Mouse (Mus musculus) limb, embryonic 15.5 days (tissue): ENCODE results near the gene Gpx6. TPM values are rescaled to one million over a fixed set of nuclear protein-coding genes. Genes with fewer than 3 reads are reported as not detected.

ENCODE experiments used
- ATAC-seq: fragments of 200-750 bp; cut with Nextera tagmentation; 2 replicates; pipeline ENCODE4 v1.8.0; 2017; ENCODE audit warnings: low read depth, moderate TSS enrichment; ENCODE audit not compliant: insufficient number of reproducible peaks, low FRiP score, low TSS enrichment
- H3K27ac ChIP-seq: fragments of 300-500 bp; sonication (generic); 2 replicates; pipeline ENCODE4 v1.5.1; 2015; ENCODE audit warnings: moderate library complexity, mild to moderate bottlenecking, inconsistent platforms
- H3K27me3 ChIP-seq: fragments of 300-500 bp; sonication (generic); 2 replicates; pipeline ENCODE4 v1.6.1; 2015; ENCODE audit warnings: inconsistent platforms
- H3K36me3 ChIP-seq: fragments of 300-500 bp; sonication (generic); 2 replicates; pipeline ENCODE4 v1.6.1; 2015; ENCODE audit warnings: inconsistent platforms
- H3K4me1 ChIP-seq: fragments of 300-500 bp; sonication (generic); 2 replicates; pipeline ENCODE4 v1.6.1; 2015; ENCODE audit warnings: inconsistent platforms
- H3K4me2 ChIP-seq: fragments of 300-500 bp; sonication (generic); 2 replicates; pipeline ENCODE4 v1.6.1; 2015; ENCODE audit warnings: mild to moderate bottlenecking, inconsistent platforms
- H3K4me3 ChIP-seq: fragments of 300-500 bp; sonication (generic); 2 replicates; pipeline ENCODE4 v1.5.1; 2015; ENCODE audit warnings: mild to moderate bottlenecking, inconsistent platforms
- H3K9ac ChIP-seq: fragments of 300-500 bp; sonication (generic); 2 replicates; pipeline ENCODE4 v1.6.1; 2015; ENCODE audit warnings: inconsistent platforms
- H3K9me3 ChIP-seq: fragments of 300-500 bp; sonication (generic); 2 replicates; pipeline ENCODE4 v1.6.1; 2016; ENCODE audit warnings: inconsistent platforms
- WGBS: fragments of 180-500 bp; shearing (Covaris S2); methylation state at CpG from one replicate; pipeline ENCODE4 v1.1.7; 2015; 5-methylcytosine and 5-hydroxymethylcytosine counted together
- polyA plus RNA-seq: library from polyadenylated mRNA; unstranded; fragments of >200 nt; fragmentation: Nextera tagmentation; extraction: Ambion mirVana; gene quantifications from 2 replicates; pipeline ENCODE4 v1.2.1, GENCODE M21; 2015

Gene Gpx6
- polyA plus RNA-seq = 0.23 TPM in 1 of 2 replicates, not detected in the other

DNA sequence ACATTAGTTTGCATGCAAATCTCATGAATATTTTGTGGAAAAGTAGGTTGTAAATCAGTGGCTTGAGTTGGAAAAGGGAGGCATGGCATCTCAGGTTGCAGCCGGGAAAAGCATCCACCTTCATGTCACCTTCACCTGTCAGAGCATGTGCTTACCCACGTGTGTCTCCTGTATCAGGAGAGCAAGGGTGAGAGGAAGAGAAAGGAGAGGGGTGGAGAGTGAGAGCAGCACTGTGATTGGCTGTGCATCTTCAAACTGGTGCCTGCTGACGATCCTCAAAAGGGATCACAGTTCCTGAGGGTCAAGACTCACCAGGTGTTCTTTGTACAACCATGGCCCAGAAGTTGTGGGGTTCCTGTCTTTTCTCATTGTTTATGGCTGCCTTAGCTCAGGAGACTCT lies at the start of gene Gpx6:
Gene Gpx6, plus strand, starts transcription at position 200 of the 400 bp plus-strand sequence.
- Histone ChIP-seq H3K9ac (no peak within 1 kb of the TSS), H3K9me3 (no peaks in the 10 kb centered on the region), H3K4me1 (no peaks in the 10 kb centered on the region), H3K27ac (no peak within 1 kb of the TSS), H3K36me3 (no peaks in the 10 kb centered on the region), H3K4me2 (no peak within 1 kb of the TSS), H3K4me3 (no peak within 1 kb of the TSS), H3K27me3 (no peaks in the 10 kb centered on the region)
- no peak for ATAC-seq
- WGBS = 19% methylated on average over 3 of the region's 3 CpGs

DNA sequence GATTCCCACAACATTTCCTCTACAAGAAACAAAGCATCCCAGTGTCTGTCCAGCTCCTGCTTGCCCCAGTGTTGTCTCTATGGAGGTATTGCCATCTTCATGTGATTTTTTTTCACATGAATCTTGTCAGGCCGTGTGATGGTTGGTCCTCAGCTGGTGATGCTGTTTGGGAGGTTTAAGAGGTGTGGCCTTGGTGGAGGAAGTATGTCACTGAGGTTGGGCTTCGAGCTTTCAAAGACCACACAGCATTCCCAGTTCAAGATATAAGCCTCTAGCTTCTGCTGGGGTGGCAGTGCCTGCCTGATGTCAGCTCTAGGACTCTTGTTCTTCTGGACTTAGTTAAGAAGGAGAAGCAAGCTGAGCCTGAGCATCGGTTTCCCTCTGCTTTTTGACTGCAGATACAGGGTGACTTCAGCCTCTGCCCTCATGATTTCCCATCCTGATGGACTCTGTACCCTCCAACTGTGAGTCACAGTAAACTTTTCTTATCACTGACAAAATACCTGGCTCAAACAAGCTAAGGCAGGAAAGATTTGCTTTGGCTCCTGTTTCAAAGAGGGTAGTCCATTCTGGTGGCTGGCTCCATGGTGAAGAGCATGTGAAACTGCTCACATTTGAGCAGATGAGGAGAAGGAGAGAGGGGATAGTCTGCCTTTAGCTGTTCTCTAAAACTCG lies 49.0 kb upstream of the Gpx6 start:
- 61% methylated on average over 4 of the region's 4 CpGs for WGBS
- Histone ChIP-seq H3K27ac (no peak overlapping the region), H3K36me3 (no peaks in the 10 kb centered on the region), H3K4me2 (no peak overlapping the region), H3K9ac (no peak overlapping the region), H3K9me3 (no peaks in the 10 kb centered on the region), H3K4me1 (peaks cover 6% of the 10 kb centered on the region; the same call in 1 of the 2 replicates), H3K4me3 (no peak overlapping the region), H3K27me3 (0 out of 2 replicates have a peak, but pooled peaks cover 12% of the 10 kb centered on the region)
- no peak for ATAC-seq

DNA sequence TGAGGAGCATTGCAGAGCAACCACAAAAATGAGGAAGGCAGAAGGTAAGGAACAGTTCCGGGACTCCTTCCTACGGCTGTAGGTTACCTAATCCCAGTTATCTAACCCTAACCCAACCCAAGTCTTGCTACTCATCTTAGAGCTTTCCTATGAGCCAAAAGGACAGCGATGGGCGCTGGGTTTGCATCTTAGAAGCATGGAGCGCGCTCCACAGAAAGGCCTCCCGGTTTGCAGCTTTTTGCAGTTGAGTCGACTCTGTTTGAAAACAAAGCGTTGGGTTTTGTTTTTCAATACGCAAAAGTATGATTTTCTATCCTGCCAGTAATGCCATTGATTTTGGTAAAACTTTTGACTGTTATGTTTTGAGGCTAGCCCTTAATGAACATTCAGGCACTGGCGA lies 48.0 kb upstream of the Gpx6 start:
- no peak for ATAC-seq

DNA sequence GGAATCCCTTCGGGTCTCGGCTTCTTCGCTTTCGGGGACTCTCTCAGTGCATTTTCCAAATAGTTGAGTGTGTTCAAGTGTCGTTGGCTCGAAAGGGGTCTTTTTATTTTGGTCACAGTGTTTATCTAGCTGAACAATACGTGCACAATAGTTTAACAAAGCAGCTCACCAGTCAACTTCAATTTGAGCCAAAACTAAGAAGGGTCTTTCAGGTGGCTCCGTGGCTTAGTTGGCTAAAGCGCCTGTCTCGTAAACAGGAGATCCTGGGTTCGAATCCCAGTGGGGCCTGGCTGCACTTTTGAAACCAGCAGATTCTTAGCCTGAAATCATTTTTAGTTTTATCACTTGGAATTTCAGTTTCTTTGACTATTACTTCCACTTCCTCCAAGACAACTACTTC lies 47.6 kb upstream of the Gpx6 start:
- Histone ChIP-seq H3K4me1 (peaks cover under 1% of the 10 kb centered on the region; the same call in 1 of the 2 replicates), H3K27me3 (0 out of 2 replicates have a peak, but pooled peaks cover 12% of the 10 kb centered on the region), H3K9me3 (no peaks in the 10 kb centered on the region), H3K36me3 (no peaks in the 10 kb centered on the region), H3K4me2 (peak overlapping the region; percentile 29), H3K9ac (no peak overlapping the region), H3K4me3 (peak overlapping the region; percentile 31), H3K27ac (no peak overlapping the region)
- no peak for ATAC-seq
- 3% methylated on average over 11 of the region's 11 CpGs for WGBS

More for the DNA sequence above, 48.0 kb upstream of the Gpx6 start:
- Histone ChIP-seq H3K4me1 (peaks cover 5% of the 10 kb centered on the region; the same call in 1 of the 2 replicates), H3K9ac (no peak overlapping the region), H3K4me3 (peak overlapping the region; percentile 31), H3K9me3 (no peaks in the 10 kb centered on the region), H3K36me3 (no peaks in the 10 kb centered on the region), H3K27me3 (0 out of 2 replicates have a peak, but pooled peaks cover 12% of the 10 kb centered on the region), H3K27ac (no peak overlapping the region), H3K4me2 (peak overlapping the region; percentile 29)
- WGBS = 4% methylated on average over 11 of the region's 11 CpGs

DNA sequence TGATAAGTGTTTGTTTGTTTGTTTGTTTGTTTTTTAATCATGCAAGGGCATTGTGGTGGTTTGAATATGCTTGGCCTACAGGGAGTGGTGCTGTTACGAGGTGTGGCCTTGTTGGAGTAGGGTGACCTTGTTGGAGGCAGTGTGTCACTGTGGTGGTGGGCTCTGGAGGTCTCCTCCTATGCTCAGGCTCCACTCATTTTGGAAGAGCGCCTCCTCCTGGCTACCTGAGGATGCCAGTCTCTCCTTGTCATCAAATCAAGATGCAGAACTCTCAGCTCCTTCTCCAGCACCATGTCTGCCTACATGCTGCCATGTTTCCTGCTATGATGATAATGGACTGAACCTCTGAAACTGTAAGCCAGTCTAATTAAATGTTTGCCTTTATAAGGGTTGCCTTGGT lies 46.2 kb upstream of the Gpx6 start:
- 57% methylated on average over 2 of the region's 2 CpGs for WGBS
- H3K27me3 ChIP-seq = 0 out of 2 replicates have a peak, but pooled peaks cover 9% of the 10 kb centered on the region
- no peak for ATAC-seq
- no peak overlapping the region for H3K4me3 ChIP-seq
- H3K27ac ChIP-seq = no peak overlapping the region
- no peaks in the 10 kb centered on the region for H3K4me1 ChIP-seq
- no peaks in the 10 kb centered on the region for H3K9me3 ChIP-seq
- H3K4me2 ChIP-seq = no peak overlapping the region
- H3K9ac ChIP-seq = no peak overlapping the region
- no peaks in the 10 kb centered on the region for H3K36me3 ChIP-seq

DNA sequence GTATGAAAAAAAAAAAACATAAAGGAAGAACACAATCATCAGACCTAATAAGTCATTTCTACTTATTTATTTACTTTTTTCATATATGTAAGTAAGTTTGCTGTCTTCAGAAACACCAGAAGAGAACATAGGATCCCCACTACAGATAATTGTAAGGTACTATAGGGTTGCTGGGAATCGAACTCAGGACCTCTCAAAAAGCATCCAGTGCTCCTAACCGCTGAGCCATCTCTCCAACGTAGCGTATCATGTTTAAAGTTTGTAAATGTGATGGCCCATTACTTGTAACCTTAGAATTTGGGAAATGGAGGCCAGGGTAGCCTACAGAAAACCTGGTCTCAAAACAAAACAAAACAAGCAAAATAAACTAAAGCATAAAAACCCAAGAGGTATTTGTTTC lies 44.4 kb upstream of the Gpx6 start:
- no peak for ATAC-seq
- Histone ChIP-seq H3K4me3 (no peak overlapping the region), H3K27me3 (0 out of 2 replicates have a peak, but pooled peaks cover 6% of the 10 kb centered on the region), H3K27ac (no peak overlapping the region), H3K36me3 (no peaks in the 10 kb centered on the region), H3K9ac (no peak overlapping the region), H3K9me3 (no peaks in the 10 kb centered on the region), H3K4me1 (no peaks in the 10 kb centered on the region), H3K4me2 (peak overlapping the region; percentile 22; the same call in 1 of the 2 replicates)
- WGBS = 30% methylated on average over 4 of the region's 4 CpGs

DNA sequence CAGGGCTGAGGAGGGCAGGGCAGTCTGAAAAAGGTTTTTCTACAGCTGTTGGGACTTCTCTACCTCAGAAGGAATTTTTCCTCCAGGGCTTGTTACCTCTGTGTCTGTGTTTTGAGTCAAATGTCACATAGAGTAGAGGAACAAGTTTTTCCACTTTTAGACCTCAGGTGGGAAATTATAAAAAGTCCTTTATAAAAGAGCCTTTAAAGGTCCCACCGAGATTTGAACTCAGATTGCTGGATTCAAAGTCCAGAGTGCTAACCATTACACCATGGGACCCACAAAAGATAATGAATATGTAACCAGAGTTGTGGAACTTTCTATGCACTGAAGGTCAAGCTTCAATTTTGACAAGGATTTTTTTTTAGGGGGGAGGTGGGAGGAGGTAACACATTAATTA lies 43.7 kb upstream of the Gpx6 start:
- 4% methylated on average over 1 of the region's 1 CpGs for WGBS
- Histone ChIP-seq H3K4me3 (no peak overlapping the region), H3K9me3 (no peaks in the 10 kb centered on the region), H3K27me3 (0 out of 2 replicates have a peak, but pooled peaks cover 4% of the 10 kb centered on the region), H3K4me2 (peak overlapping the region; percentile 22; the same call in 1 of the 2 replicates), H3K9ac (no peak overlapping the region), H3K27ac (no peak overlapping the region), H3K36me3 (no peaks in the 10 kb centered on the region), H3K4me1 (no peaks in the 10 kb centered on the region)
- ATAC-seq = no peak

DNA sequence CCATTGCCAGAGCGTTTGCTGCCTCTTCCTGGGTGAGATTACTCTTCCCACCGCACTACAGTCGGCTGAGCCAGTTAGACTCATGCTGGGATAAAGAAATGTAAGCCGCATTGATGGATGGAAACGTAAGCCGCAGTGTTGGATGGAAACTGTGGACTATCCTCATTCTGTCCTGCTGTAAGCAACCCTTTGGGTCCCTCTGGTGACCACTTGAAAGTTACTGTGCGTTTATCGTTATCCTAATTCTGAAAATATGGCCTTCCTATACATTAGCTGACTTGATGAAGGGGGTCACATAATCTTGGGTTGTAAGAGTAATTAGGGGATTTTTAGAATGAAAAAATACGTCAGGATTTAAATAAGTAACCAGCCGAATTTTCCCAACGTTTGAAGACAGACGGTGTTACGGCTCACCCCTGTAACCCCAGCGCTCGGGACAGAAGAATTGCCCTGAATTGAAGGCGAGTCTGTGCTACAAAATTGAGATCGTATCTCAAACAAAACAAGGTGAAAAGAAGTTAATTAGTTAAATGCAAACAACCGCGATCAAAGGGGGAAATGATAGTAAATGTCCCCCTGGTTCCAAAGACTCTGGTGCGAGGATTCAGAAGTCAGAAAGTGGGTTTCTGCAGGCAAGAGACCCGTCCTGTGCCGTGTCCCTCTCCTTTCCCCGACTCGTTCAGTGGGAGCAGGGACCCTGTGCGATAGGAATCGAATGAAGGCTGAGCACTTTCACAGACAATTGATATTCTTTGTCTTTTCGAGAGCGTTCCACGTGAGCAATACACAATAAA lies 36.7 kb upstream of the Gpx6 start:
- Histone ChIP-seq H3K36me3 (no peaks in the 10 kb centered on the region), H3K4me2 (peak overlapping the region; percentile 67), H3K27ac (no peak overlapping the region), H3K27me3 (peaks cover 5% of the 10 kb centered on the region; the same call in 1 of the 2 replicates), H3K9me3 (no peaks in the 10 kb centered on the region), H3K9ac (peak overlapping the region; percentile 8; the same call in 1 of the 2 replicates), H3K4me1 (0 out of 2 replicates have a peak, but pooled peaks cover 3% of the 10 kb centered on the region), H3K4me3 (peak overlapping the region; percentile 54)
- ATAC-seq = 0 out of 2 replicates have a peak, but pooled peaks have one; percentile 53
- WGBS = under 1% methylated on average over 29 of the region's 29 CpGs

DNA sequence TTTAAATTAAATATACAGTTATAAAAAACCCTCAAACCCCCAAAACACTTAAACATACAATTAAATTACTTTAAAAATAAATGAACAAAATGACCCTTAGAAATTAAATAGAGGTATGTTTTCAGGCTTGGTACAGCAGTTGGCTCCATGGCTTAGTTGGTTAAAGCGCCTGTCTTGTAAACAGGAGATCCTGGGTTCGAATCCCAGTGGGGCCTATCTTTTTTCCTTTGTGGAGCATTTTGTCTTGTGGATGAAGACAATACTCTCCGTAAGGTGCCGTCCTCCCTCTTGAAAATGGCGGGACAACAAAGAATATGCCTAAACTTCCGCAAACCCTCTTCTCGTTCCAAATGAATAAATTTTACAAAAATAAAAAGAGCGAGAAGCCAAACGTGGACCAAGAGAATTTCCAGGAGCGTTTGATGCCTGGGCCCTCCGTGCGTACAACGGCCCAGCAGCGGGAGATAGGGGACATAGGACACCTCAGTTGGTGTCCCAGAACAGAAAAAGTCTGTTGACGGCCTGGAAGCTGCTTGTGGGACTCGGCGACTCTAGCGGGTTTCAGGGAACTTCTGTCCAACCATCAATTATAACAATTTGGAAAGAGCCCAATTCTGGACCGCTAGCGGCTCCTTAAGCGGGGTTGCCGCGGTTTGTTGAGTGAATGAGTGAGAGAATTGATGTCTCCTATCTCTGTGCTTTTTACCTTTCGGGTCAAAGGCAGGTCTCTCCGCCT lies 35.9 kb upstream of the Gpx6 start:
- no peak overlapping the region for H3K27ac ChIP-seq
- H3K4me3 ChIP-seq = peak overlapping the region; percentile 54
- peak overlapping the region; percentile 67 for H3K4me2 ChIP-seq
- peak overlapping the region; percentile 21; the same call in 1 of the 2 replicates for H3K9ac ChIP-seq
- no peaks in the 10 kb centered on the region for H3K9me3 ChIP-seq
- peaks cover 5% of the 10 kb centered on the region; the same call in 1 of the 2 replicates for H3K27me3 ChIP-seq
- whole genome bisulfite sequencing = under 1% methylated on average over 25 of the region's 25 CpGs
- 0 out of 2 replicates have a peak, but pooled peaks cover 3% of the 10 kb centered on the region for H3K4me1 ChIP-seq
- ATAC-seq = no peak
- no peaks in the 10 kb centered on the region for H3K36me3 ChIP-seq

DNA sequence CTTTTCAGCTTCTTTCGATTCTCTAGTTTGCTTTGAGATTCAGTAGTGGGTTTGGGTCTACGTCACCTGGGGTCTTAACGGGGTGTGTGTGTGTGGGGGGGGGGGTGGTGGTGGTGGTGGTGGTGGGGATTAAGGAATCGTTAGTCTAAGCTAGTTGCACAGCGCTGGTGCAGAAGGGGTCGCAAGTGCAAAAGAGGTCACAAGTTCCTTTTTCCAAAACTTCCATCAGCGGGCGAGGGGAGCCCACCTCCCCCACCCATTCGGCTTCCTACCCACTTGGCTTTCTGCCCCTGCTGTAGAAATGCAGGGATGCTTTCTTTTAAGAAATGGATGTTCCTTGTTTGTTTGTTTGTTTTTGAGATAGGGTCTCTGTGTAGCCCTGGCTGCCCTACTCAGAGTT lies 35.4 kb upstream of the Gpx6 start:
- no peak for ATAC-seq
- peaks cover 5% of the 10 kb centered on the region; the same call in 1 of the 2 replicates for H3K27me3 ChIP-seq
- H3K27ac ChIP-seq = no peak overlapping the region
- H3K4me2 ChIP-seq = peak overlapping the region; percentile 67
- H3K4me3 ChIP-seq = peak overlapping the region; percentile 54
- H3K4me1 ChIP-seq = 0 out of 2 replicates have a peak, but pooled peaks cover 3% of the 10 kb centered on the region
- no peaks in the 10 kb centered on the region for H3K9me3 ChIP-seq
- no peaks in the 10 kb centered on the region for H3K36me3 ChIP-seq
- WGBS = 1% methylated on average over 9 of the region's 9 CpGs
- 0 out of 2 replicates have a peak overlapping the region, but pooled peaks have one; percentile 21 for H3K9ac ChIP-seq

DNA sequence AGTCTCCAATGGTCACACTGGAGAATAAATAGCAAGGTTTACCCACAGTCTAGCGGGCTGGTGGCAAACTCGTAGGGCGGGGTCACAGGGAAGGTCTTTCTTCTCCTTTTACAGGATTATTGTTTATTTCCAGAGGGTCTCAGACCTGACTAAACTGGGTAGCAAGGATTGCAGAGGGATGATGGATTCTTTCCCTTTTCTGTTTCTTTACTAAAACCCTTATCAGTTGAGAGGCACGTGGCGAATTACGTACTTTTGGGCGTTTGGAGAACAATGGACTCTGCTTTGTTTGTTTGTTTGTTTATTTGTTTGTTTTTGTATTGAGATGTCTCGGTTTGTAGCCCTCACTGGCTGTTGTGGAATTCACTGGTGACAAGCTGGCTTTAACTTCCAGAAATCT lies 32.8 kb upstream of the Gpx6 start:
- Histone ChIP-seq H3K36me3 (no peaks in the 10 kb centered on the region), H3K27me3 (peaks cover 5% of the 10 kb centered on the region; the same call in 1 of the 2 replicates), H3K4me2 (peak overlapping the region; percentile 50), H3K4me1 (0 out of 2 replicates have a peak, but pooled peaks cover 3% of the 10 kb centered on the region), H3K27ac (no peak overlapping the region), H3K4me3 (peak overlapping the region; percentile 44), H3K9ac (peak overlapping the region; percentile 8; the same call in 1 of the 2 replicates), H3K9me3 (no peaks in the 10 kb centered on the region)
- 4% methylated on average over 8 of the region's 8 CpGs for WGBS
- ATAC-seq = 0 out of 2 replicates have a peak, but pooled peaks have one; percentile 20
